Mouse (Mus musculus) hindbrain, embryonic 16.5 days (tissue): Measurements from ENCODE around the gene Srl. TPM values are rescaled to one million over a fixed set of nuclear protein-coding genes. Genes with fewer than 3 reads are reported as not detected.

Experiments used
- ATAC-seq: fragments of 200-750 bp; cut with Nextera tagmentation; 2 replicates; pipeline ENCODE4 v1.8.0; 2017; ENCODE audit warnings: moderate TSS enrichment, moderate library complexity
- H3K27ac ChIP-seq: fragments of 300-500 bp; sonication (generic); 2 replicates; pipeline ENCODE4 v1.5.1; 2014; ENCODE audit warnings: low read depth, mild to moderate bottlenecking, control low read depth, low read length, moderate library complexity
- H3K27me3 ChIP-seq: fragments of 300-500 bp; sonication (generic); replicated peaks from 2 replicates; pipeline ENCODE4 v1.6.1; 2014; ENCODE audit warnings: low read length; ENCODE audit not compliant: control insufficient read depth, insufficient read depth
- H3K36me3 ChIP-seq: fragments of 300-500 bp; sonication (generic); 2 replicates; pipeline ENCODE4 v1.6.1; 2014; ENCODE audit warnings: mild to moderate bottlenecking, low read length, moderate library complexity, mixed read lengths; ENCODE audit not compliant: control insufficient read depth, insufficient read depth
- H3K4me1 ChIP-seq: fragments of 300-500 bp; sonication (generic); 2 replicates; pipeline ENCODE4 v1.6.1; 2014; ENCODE audit warnings: low read depth, low read length; ENCODE audit not compliant: control insufficient read depth, insufficient read depth
- H3K4me2 ChIP-seq: fragments of 300-500 bp; sonication (generic); 2 replicates; pipeline ENCODE4 v1.6.1; 2014; ENCODE audit warnings: mild to moderate bottlenecking, low read length, control low read depth, moderate library complexity
- H3K4me3 ChIP-seq: fragments of 300-500 bp; sonication (generic); 2 replicates; pipeline ENCODE4 v1.5.1; 2014; ENCODE audit warnings: mild to moderate bottlenecking, low read length, control low read depth, moderate library complexity
- H3K9ac ChIP-seq: fragments of 300-500 bp; sonication (generic); 2 replicates; pipeline ENCODE4 v1.6.1; 2014; ENCODE audit warnings: low read depth, mild to moderate bottlenecking, control low read depth, low read length, moderate library complexity
- H3K9me3 ChIP-seq: fragments of 300-500 bp; sonication (generic); 2 replicates; pipeline ENCODE4 v1.6.1; 2014; ENCODE audit warnings: mild to moderate bottlenecking, low read length, moderate library complexity; ENCODE audit not compliant: control insufficient read depth
- WGBS: fragments of 180-500 bp; shearing (Covaris S2); extraction: QIAGEN DNeasy Blood & Tissue Kit; methylation state at CpG from one replicate; pipeline ENCODE4 v1.1.7; 2014; 5-methylcytosine and 5-hydroxymethylcytosine counted together
- polyA plus RNA-seq: library from polyadenylated mRNA; unstranded; fragments of >200 nt; fragmentation: Nextera tagmentation; extraction: Ambion mirVana; gene quantifications from 2 replicates; pipeline ENCODE4 v1.2.1, GENCODE M21; 2015

Gene Srl
- polyA plus RNA-seq, 1 experiment from 2014 or later, result 16.3 TPM

GRCm38 (mm10) chr16:4446395-4446794 lies 95.2 kb downstream of the Srl start:
- Histone ChIP-seq H3K36me3 (no peaks in the 10 kb centered on the region), H3K9ac (no peak overlapping the region)
- no peak for ATAC-seq

GRCm38 (mm10) chr16:4444378-4444777 lies 97.2 kb downstream of the Srl start:
- Histone ChIP-seq H3K9ac (no peak overlapping the region), H3K27me3 (no peaks in the 10 kb centered on the region), H3K4me3 (no peak overlapping the region), H3K4me1 (no peaks in the 10 kb centered on the region), H3K27ac (no peak overlapping the region), H3K4me2 (no peak overlapping the region), H3K9me3 (no peaks in the 10 kb centered on the region), H3K36me3 (no peaks in the 10 kb centered on the region)
- ATAC-seq, result no peak
- WGBS, result 80% methylated on average over 1 of the region's 1 CpGs

More at GRCm38 (mm10) chr16:4446395-4446794, 95.2 kb downstream of the Srl start:
- Histone ChIP-seq H3K4me2 (no peak overlapping the region), H3K27ac (no peak overlapping the region), H3K9me3 (no peaks in the 10 kb centered on the region), H3K27me3 (no peaks in the 10 kb centered on the region), H3K4me1 (no peaks in the 10 kb centered on the region), H3K4me3 (no peak overlapping the region)
- WGBS, result 81% methylated on average over 4 of the region's 4 CpGs

- H3K9ac ChIP-seq, result no peak overlapping the region
- ATAC-seq, result no peak
- H3K27me3 ChIP-seq, result no peaks in the 10 kb centered on the region
- H3K27ac ChIP-seq, result no peak overlapping the region
- no peaks in the 10 kb centered on the region for H3K9me3 ChIP-seq
- no peak overlapping the region for H3K4me2 ChIP-seq
- H3K4me1 ChIP-seq, result no peaks in the 10 kb centered on the region
- H3K4me3 ChIP-seq, result no peak overlapping the region
- H3K36me3 ChIP-seq, result no peaks in the 10 kb centered on the region
- WGBS, result 79% methylated on average over 10 of the region's 10 CpGs
Observed at GRCm38 (mm10) chr16:4439302-4440066, 102.1 kb downstream of the Srl start.

GRCm38 (mm10) chr16:4436738-4437137 lies 104.9 kb downstream of the Srl start:
- Histone ChIP-seq H3K27ac (no peak overlapping the region), H3K36me3 (no peaks in the 10 kb centered on the region), H3K4me3 (no peak overlapping the region), H3K4me2 (no peak overlapping the region), H3K27me3 (no peaks in the 10 kb centered on the region), H3K9ac (no peak overlapping the region), H3K9me3 (no peaks in the 10 kb centered on the region), H3K4me1 (no peaks in the 10 kb centered on the region)
- 76% methylated on average over 4 of the region's 4 CpGs for WGBS
- no peak for ATAC-seq

- Histone ChIP-seq H3K36me3 (no peaks in the 10 kb centered on the region), H3K4me2 (no peak overlapping the region), H3K4me1 (no peaks in the 10 kb centered on the region), H3K9me3 (no peaks in the 10 kb centered on the region), H3K27ac (no peak overlapping the region), H3K27me3 (no peaks in the 10 kb centered on the region), H3K9ac (no peak overlapping the region), H3K4me3 (no peak overlapping the region)
- ATAC-seq, result no peak
- 91% methylated on average over 2 of the region's 2 CpGs for WGBS
Observed at GRCm38 (mm10) chr16:4435371-4435770, 106.2 kb downstream of the Srl start.

GRCm38 (mm10) chr16:4431841-4432240 lies 109.8 kb downstream of the Srl start:
- Histone ChIP-seq H3K4me2 (no peak overlapping the region), H3K4me1 (no peaks in the 10 kb centered on the region), H3K27me3 (no peaks in the 10 kb centered on the region), H3K9ac (no peak overlapping the region), H3K36me3 (no peaks in the 10 kb centered on the region), H3K27ac (no peak overlapping the region), H3K9me3 (no peaks in the 10 kb centered on the region), H3K4me3 (no peak overlapping the region)
- WGBS, result 78% methylated on average over 4 of the region's 4 CpGs
- ATAC-seq, result no peak

- WGBS, result 83% methylated on average over 3 of the region's 3 CpGs
- no peak for ATAC-seq
- Histone ChIP-seq H3K4me1 (no peaks in the 10 kb centered on the region), H3K36me3 (no peaks in the 10 kb centered on the region), H3K27ac (no peak overlapping the region), H3K4me2 (no peak overlapping the region), H3K27me3 (no peaks in the 10 kb centered on the region), H3K4me3 (no peak overlapping the region), H3K9ac (no peak overlapping the region), H3K9me3 (no peaks in the 10 kb centered on the region)
Observed at GRCm38 (mm10) chr16:4431013-4431412, 110.6 kb downstream of the Srl start.

GRCm38 (mm10) chr16:4430232-4430631 lies 111.4 kb downstream of the Srl start:
- Histone ChIP-seq H3K4me1 (no peaks in the 10 kb centered on the region), H3K9ac (no peak overlapping the region), H3K36me3 (no peaks in the 10 kb centered on the region), H3K4me2 (no peak overlapping the region), H3K27me3 (no peaks in the 10 kb centered on the region), H3K4me3 (no peak overlapping the region), H3K27ac (no peak overlapping the region), H3K9me3 (no peaks in the 10 kb centered on the region)
- WGBS, result 86% methylated on average over 5 of the region's 5 CpGs
- ATAC-seq, result no peak
